Mouse (Mus musculus): Measurements from ENCODE around the gene Cdkal1.

DNA sequence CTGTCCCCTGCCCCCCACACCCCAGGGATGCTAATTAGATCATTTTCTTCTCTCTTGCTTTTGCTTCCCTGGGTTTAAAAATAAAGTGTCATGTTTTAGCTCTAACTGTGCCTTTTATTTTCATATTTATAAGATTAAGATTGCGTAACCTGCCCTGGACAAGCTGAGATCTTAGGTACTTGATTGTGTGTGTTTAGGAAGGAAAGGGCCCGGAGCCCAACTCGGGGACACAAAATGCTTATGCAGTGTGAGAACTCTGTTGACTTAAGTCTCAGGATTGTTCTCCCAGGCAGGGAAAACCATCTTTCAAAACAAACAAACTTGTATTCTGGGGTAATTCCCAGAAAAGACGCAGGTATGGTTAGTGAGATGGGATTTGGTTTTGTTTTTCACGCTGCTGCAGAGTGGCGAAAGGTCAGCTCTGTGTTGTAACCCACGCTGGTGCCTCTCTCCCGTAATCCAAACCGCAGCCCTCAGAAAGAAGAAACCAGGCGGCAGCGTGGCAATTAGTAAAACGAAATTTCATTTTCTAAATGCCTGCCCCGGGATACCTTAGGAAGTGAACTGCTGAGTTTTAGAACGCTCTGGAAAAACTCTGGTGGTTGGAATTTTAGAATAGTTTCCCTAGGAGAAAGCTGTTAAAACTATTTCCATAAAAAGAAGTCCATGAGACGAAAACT, 690.5 kb downstream of the Cdkal1 start:
- TF ChIP-seq CTCF (IDR thresholded peaks at IDR 0.05; ENCODE audit: control insufficient read depth, insufficient read depth, low read length) (no peak), POLR2A (IDR thresholded peaks at IDR 0.05; ENCODE audit: borderline replicate concordance, control insufficient read depth, low read depth, low read length) (no peak)
